Mouse (Mus musculus): ENCODE results near the gene Sbno1.

DNA sequence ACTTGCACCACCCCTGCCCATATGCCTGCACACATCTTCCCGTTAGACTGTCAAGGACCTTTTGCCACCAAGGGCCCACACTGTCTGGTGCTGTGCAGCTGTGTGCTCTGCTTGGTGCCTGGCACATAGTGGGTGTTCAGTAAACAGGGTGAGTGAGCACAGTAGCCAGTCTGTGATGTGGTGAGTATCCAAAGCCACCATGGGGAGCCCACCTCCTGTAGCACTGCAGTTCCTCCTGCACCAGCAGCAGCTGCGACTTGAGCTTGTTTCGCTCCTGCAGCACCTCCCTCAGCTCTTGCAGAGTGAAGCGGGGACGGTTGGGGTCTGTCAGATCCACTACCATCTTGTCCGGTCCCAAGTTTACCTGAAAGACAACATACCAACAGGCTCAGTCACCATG lies 43.7 kb upstream of the Sbno1 start:
- no peak for TF ChIP-seq ZC3H11A (IDR thresholded peaks at IDR 0.05; ENCODE audit: low read depth, low read length)
- TF ChIP-seq POLR2A (IDR thresholded peaks at IDR 0.05; ENCODE audit: control insufficient read depth in 1 of 2, insufficient read depth in 1 of 2, low read depth in 1 of 2, low read length in 2 of 2, poor library complexity in 1 of 2), result no peak
- no peak for TF ChIP-seq MAFK (IDR thresholded peaks at IDR 0.05; ENCODE audit: borderline replicate concordance, low read depth, low read length)
- no peak for TF ChIP-seq CTCF (IDR thresholded peaks at IDR 0.05 in 2 of 3, conservative IDR thresholded peaks at IDR 0.05 in 1 of 3; ENCODE audit: control insufficient read depth in 1 of 3, insufficient read depth in 1 of 3, low read depth in 2 of 3, low read length in 3 of 3, poor library complexity in 1 of 3, severe bottlenecking in 1 of 3)
- no peak for TF ChIP-seq MYC (IDR thresholded peaks at IDR 0.05; ENCODE audit: low read depth, low read length)
- TF ChIP-seq CHD2 (IDR thresholded peaks at IDR 0.05; ENCODE audit: low read length), result no peak
- TF ChIP-seq SIN3A (IDR thresholded peaks at IDR 0.05; ENCODE audit: low read length), result no peak
- no peak for TF ChIP-seq TCF12 (IDR thresholded peaks at IDR 0.05; ENCODE audit: low read depth, low read length)

Data from MEL (cell line).